Mouse (Mus musculus) neural tube, embryonic 14.5 days (tissue): ENCODE results near the gene Camk2b. TPM values are rescaled to one million over a fixed set of nuclear protein-coding genes. Genes with fewer than 3 reads are reported as not detected.
"Not testable (repeated sequence)": the region's sequence is repeated elsewhere in the genome, so short reads cannot be mapped to it uniquely, and the experiment has no call there.

Experiments used
- ATAC-seq: fragments of 200-750 bp; cut with Nextera tagmentation; 2 replicates; pipeline ENCODE4 v1.8.0; 2017; ENCODE audit warnings: low read depth, mild to moderate bottlenecking, moderate TSS enrichment, moderate library complexity
- H3K27ac ChIP-seq: fragments of 300-500 bp; sonication (generic); 2 replicates; pipeline ENCODE4 v1.5.1; 2014; ENCODE audit warnings: low read depth, mild to moderate bottlenecking, control low read depth, low read length, moderate library complexity, mixed read lengths
- H3K27me3 ChIP-seq: fragments of 300-500 bp; sonication (generic); 2 replicates; pipeline ENCODE4 v1.6.1; 2014; ENCODE audit warnings: low read length; ENCODE audit not compliant: control insufficient read depth, insufficient read depth
- H3K36me3 ChIP-seq: fragments of 300-500 bp; sonication (generic); 2 replicates; pipeline ENCODE4 v1.6.1; 2014; ENCODE audit warnings: low read length, mixed read lengths; ENCODE audit not compliant: control insufficient read depth, insufficient read depth
- H3K4me1 ChIP-seq: fragments of 300-500 bp; sonication (generic); 2 replicates; pipeline ENCODE4 v1.6.1; 2014; ENCODE audit warnings: low read length; ENCODE audit not compliant: control insufficient read depth, insufficient read depth
- H3K4me2 ChIP-seq: fragments of 300-500 bp; sonication (generic); 2 replicates; pipeline ENCODE4 v1.6.1; 2014; ENCODE audit warnings: mild to moderate bottlenecking, low read depth, low read length, control low read depth
- H3K4me3 ChIP-seq: fragments of 300-500 bp; sonication (generic); 2 replicates; pipeline ENCODE4 v1.5.1; 2014; ENCODE audit warnings: low read depth, low read length, control low read depth, mixed read lengths
- H3K9ac ChIP-seq: fragments of 300-500 bp; sonication (generic); replicated peaks from 2 replicates; pipeline ENCODE4 v1.6.1; 2014; ENCODE audit warnings: low read depth, mild to moderate bottlenecking, control low read depth, low read length, mixed read lengths
- H3K9me3 ChIP-seq: fragments of 300-500 bp; sonication (generic); 2 replicates; pipeline ENCODE4 v1.6.1; 2016; ENCODE audit warnings: low read length; ENCODE audit not compliant: control insufficient read depth
- WGBS: fragments of 180-500 bp; shearing (Covaris S2); extraction: QIAGEN DNeasy Blood & Tissue Kit; methylation state at CpG from one replicate; pipeline ENCODE4 v1.1.7; 2014; 5-methylcytosine and 5-hydroxymethylcytosine counted together
- polyA plus RNA-seq: library from polyadenylated mRNA; unstranded; fragments of >200 nt; fragmentation: Nextera tagmentation; extraction: Ambion mirVana; gene quantifications from 2 replicates; pipeline ENCODE4 v1.2.1, GENCODE M21; 2014

Gene Camk2b
- polyA plus RNA-seq, 1 experiment from 2014 or later = 144 TPM

DNA sequence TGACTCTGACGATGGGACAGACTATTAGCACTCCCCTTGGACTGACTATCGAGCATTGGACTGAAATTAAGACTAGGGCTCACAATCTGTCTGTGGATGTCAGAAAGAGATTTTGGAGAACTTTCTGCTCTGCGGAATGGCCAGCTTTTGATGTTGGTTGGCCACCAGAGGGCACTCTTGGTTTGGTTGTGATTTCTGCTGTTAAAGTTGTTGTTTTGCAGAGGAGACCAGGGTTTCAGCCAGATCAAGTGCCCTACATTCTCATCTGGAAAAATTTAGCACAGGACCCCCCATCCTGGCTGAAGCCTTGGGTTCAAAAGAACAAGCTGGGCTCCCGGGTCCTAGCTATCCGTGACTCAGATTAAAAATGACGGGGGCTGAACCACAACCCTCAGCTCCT, 134.2 kb downstream of the Camk2b start:
- not testable (repeated sequence) for H3K36me3 ChIP-seq, H3K9me3 ChIP-seq, H3K4me2 ChIP-seq, H3K27me3 ChIP-seq, H3K27ac ChIP-seq, H3K4me3 ChIP-seq, H3K9ac ChIP-seq, H3K4me1 ChIP-seq, ATAC-seq
- 89% methylated on average over 6 of the region's 6 CpGs for WGBS

DNA sequence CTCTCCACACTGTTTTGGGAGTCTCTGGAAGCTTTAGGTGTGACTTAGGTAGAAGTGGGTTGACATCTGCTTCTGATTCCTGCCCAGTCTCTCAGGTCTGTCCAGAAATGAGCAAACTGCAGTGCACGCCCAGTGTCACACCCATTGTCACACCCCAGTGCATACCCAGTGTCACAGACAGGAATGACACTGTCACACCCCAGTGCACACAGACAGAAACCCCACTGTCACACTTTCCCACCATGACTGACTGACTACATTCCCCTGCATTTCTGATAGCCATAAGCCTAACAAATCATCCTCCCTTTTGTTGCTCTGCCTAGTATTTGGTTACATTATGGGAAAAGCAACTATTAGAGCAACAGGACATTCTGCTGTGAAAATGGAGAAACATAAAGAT, 135.6 kb downstream of the Camk2b start:
- no peak for ATAC-seq
- Histone ChIP-seq H3K27ac (no peak overlapping the region), H3K4me2 (no peak overlapping the region), H3K4me3 (no peak overlapping the region), H3K27me3 (no peaks in the 10 kb centered on the region), H3K9ac (no peak overlapping the region), H3K36me3 (no peaks in the 10 kb centered on the region), H3K4me1 (no peaks in the 10 kb centered on the region), H3K9me3 (no peaks in the 10 kb centered on the region)
- WGBS = 59% methylated on average over 1 of the region's 1 CpGs

DNA sequence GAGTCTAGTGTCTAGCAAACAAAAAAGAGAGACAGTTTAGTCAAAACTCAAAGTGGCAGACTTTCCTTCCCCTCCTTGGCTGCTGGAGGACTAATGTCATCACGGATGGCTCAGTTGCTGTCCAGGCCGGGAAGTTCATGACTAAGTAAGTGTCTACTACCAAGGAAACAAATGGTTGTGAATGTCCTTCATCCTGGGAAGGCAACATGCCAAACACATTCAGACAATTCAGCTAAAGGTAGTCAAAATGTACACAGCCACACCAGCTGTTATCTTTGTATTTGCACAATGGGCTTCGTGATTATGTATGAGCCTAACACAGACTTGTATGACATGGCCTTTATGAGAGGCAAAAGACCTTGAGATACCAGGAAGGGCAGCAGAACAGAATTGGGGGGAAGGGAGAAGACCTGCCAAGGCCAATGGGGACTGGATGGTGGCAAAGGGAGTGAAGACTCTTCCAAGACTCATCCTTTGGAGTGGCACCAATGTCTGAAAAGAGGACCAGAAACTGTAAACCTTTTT, 139.4 kb downstream of the Camk2b start:
- WGBS = 95% methylated on average over 3 of the region's 3 CpGs
- H3K36me3 ChIP-seq = no peaks in the 10 kb centered on the region
- no peak overlapping the region for H3K4me3 ChIP-seq
- H3K4me1 ChIP-seq = no peaks in the 10 kb centered on the region
- no peak overlapping the region for H3K4me2 ChIP-seq
- H3K27me3 ChIP-seq = no peaks in the 10 kb centered on the region
- ATAC-seq = no peak
- no peaks in the 10 kb centered on the region for H3K9me3 ChIP-seq
- no peak overlapping the region for H3K9ac ChIP-seq
- no peak overlapping the region for H3K27ac ChIP-seq

DNA sequence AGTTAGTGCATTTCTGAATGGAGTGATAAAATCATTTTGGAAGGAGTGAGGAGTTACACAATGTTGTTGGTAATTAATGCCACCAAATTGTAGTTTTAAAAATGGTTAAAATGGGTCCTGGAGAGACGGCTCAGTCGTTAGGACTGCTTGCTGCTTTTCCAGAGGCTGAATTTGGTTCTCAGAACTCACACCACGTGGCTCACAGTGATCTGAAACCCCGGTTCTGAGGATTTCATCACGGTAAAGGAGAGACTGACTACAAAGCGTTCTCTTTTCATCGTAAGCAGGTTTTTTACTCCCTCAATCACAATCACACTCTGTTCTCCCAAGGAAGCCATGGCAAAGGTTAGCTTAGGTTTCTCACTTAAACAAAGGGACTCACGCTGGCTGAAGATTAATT, 141.5 kb downstream of the Camk2b start:
- WGBS = 61% methylated on average over 8 of the region's 8 CpGs

DNA sequence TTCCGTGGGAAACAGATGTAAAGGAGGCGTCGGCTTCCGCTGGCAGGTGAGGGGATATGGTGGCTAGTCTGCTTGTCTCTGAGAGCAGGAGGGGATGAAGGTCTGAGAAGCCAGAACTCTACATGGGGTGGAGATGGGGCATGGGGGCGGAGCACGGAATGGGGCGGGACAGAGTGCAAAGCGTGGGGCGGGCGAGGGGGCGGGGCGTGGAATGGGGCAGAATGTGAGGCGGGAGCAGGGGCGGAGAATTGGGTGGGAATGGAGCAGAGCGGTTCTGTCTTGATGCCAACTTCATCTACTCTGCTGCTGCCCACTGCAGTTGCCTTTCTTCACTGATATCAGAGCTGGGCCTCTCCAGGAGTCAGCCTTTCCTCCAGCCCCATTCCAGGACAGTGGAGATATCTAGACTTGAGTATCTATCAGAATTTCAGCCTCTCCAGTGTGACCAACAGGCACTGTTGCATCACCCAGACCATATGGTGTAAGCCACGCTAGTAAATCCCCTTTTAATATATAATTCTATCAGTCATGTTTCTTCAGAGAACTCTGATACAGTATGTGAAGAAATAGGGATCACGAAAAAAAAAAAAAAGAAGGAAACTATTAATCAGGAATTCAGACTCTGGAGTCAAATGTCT, 145.7 kb downstream of the Camk2b start:
- WGBS = 48% methylated on average over 12 of the region's 17 CpGs
- Histone ChIP-seq H3K4me2 (no peak overlapping the region), H3K27ac (no peak overlapping the region), H3K9ac (no peak overlapping the region), H3K36me3 (no peaks in the 10 kb centered on the region), H3K4me1 (no peaks in the 10 kb centered on the region), H3K4me3 (no peak overlapping the region), H3K27me3 (no peaks in the 10 kb centered on the region), H3K9me3 (no peaks in the 10 kb centered on the region)
- ATAC-seq = no peak

More for the DNA sequence above, 141.5 kb downstream of the Camk2b start:
- no peaks in the 10 kb centered on the region for H3K9me3 ChIP-seq
- H3K27me3 ChIP-seq = no peaks in the 10 kb centered on the region
- H3K27ac ChIP-seq = no peak overlapping the region
- no peak overlapping the region for H3K4me3 ChIP-seq
- no peak for ATAC-seq
- no peak overlapping the region for H3K9ac ChIP-seq
- no peak overlapping the region for H3K4me2 ChIP-seq
- no peaks in the 10 kb centered on the region for H3K4me1 ChIP-seq
- H3K36me3 ChIP-seq = no peaks in the 10 kb centered on the region

Other genes starting within 250 kb of the Camk2b start
- 5.1 and 5.2 TPM in 2 replicates for gene Polm, start 228.3 kb downstream of the Camk2b start, polyA plus RNA-seq
- 1.7 and 27.4 TPM in 2 replicates for gene Aebp1, start 204.4 kb downstream of the Camk2b start, polyA plus RNA-seq
- gene Pold2, start 188.1 kb downstream of the Camk2b start, polyA plus RNA-seq = 48.2 and 48.6 TPM in 2 replicates
- not detected in 2 replicates for gene Myl7, start 167.6 kb downstream of the Camk2b start, polyA plus RNA-seq
- gene Gck, start 116.3 kb downstream of the Camk2b start, polyA plus RNA-seq = 1.7 and 3.5 TPM in 2 replicates
- gene Ykt6, start 110.7 kb downstream of the Camk2b start, polyA plus RNA-seq = 39.1 and 40.9 TPM in 2 replicates
- 0.64 and 0.83 TPM in 2 replicates for gene A730071L15Rik, start 133.7 kb upstream of the Camk2b start, polyA plus RNA-seq
- 58.0 and 65.5 TPM in 2 replicates for gene Nudcd3, start 134.1 kb upstream of the Camk2b start, polyA plus RNA-seq
- 0.05 and 0.26 TPM in 2 replicates for gene Npc1l1, start 163.8 kb upstream of the Camk2b start, polyA plus RNA-seq
- gene Ddx56, start 201.4 kb upstream of the Camk2b start, polyA plus RNA-seq = 75.2 and 78.3 TPM in 2 replicates
- 130 and 133 TPM in 2 replicates for gene Tmed4, start 208.5 kb upstream of the Camk2b start, polyA plus RNA-seq
- gene Ogdh, start 225.3 kb upstream of the Camk2b start, polyA plus RNA-seq = 115 and 131 TPM in 2 replicates